7 mouse cellular contexts compared by ENCODE assay signal in the genomic region with DNA sequence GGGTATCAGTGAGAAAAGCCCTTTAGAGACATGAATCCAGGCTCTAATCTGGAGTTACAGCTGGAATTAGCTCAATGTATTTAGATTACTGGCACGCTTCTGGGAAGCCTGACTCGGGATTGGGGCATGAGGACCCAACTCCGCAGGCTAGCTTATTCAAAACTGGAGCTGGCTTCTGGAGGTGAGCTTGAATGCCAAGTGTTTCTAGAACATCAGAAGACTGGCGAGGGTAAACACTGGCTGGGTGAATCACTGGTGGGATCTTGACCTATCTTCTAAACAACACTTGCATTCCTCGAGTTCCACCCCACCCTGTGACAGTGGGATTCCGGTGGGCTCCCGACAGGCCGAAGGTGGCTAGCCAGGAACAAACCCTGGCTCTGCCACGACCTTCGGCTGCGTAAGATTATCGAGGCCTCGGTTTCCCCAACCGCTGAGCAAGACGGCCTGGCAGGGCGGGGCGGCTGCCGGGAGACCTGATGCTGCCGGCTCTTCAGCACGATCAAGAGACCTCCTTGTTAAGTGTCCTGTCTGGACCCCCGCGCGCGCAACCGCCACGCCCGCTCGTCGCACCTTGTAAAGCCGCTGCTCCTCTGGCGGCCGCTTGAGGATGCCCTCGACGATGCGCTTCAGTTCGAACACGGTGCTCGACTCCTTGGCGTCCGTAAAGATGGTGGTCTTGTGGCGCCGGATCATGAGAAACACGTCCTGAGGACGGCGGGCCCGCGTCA. TPM values are rescaled to one million over a fixed set of nuclear protein-coding genes. Genes with fewer than 3 reads are reported as not detected.
A peak's percentile ranks its signal among the peaks of the same experiment; 100 is the strongest.
DNase-seq lines count a peak whose midpoint lies in the region; ATAC-seq lines count a peak whose summit lies in the region.

No protein-coding gene starts in this region.

- under 1% methylated on average over 47 of the region's 47 CpGs for WGBS in forebrain, embryonic 15.5 days
- 1% methylated on average over 45 of the region's 47 CpGs for WGBS in hindbrain, embryonic 14.5 days

- H3K4me1 ChIP-seq in brown adipose tissue, adult 24 weeks (ENCODE audit: control insufficient read depth, insufficient read depth, insufficient read length, low read length), result peaks cover 4% of the 10 kb centered on the region; the same call in 1 of the 2 replicates
- peaks cover 21% of the 10 kb centered on the region for H3K4me1 ChIP-seq in forebrain, embryonic 15.5 days
- peaks cover 22% of the 10 kb centered on the region for H3K4me1 ChIP-seq in hindbrain, embryonic 14.5 days (replicated peaks; ENCODE audit: control insufficient read depth, insufficient read depth, low read length)

- H3K9ac ChIP-seq in forebrain, embryonic 15.5 days (replicated peaks), result peak overlapping the region; percentile 82
- H3K9ac ChIP-seq in hindbrain, embryonic 14.5 days, result peak overlapping the region; percentile 90

- peaks cover 36% of the 10 kb centered on the region for H3K36me3 ChIP-seq in forebrain, embryonic 15.5 days
- H3K36me3 ChIP-seq in hindbrain, embryonic 14.5 days (replicated peaks; ENCODE audit: control insufficient read depth, insufficient read depth), result peaks cover 42% of the 10 kb centered on the region

- no peaks in the 10 kb centered on the region for H3K9me3 ChIP-seq in forebrain, embryonic 15.5 days
- no peaks in the 10 kb centered on the region for H3K9me3 ChIP-seq in hindbrain, embryonic 14.5 days (ENCODE audit: control insufficient read depth, low read length)

- intact Hi-C loops in left cerebral cortex, postnatal 4 days (cut with DNase I), result no loop called here

- peak; percentile 75 for DNase-seq in MN1 (ENCODE audit: low spot score)
- DNase-seq in hindbrain, embryonic 14.5 days (ENCODE audit: low spot score), result peak; percentile 47
- peak; percentile 64 for DNase-seq in left cerebral cortex, postnatal 4 days
- DNase-seq in spleen, adult 12 weeks (ENCODE audit: low spot score), result peak; percentile 55

- H3K4me2 ChIP-seq in forebrain, embryonic 15.5 days (replicated peaks), result peak overlapping the region; percentile 61
- peak overlapping the region; percentile 79 for H3K4me2 ChIP-seq in hindbrain, embryonic 14.5 days (replicated peaks)

- peak; percentile 79 for ATAC-seq in forebrain, embryonic 15.5 days (replicated peaks)
- peak; percentile 80 for ATAC-seq in hindbrain, embryonic 14.5 days (ENCODE audit: low FRiP score)
- peak; percentile 52 for ATAC-seq in megakaryocyte-erythroid progenitor cell, adult 5-6 weeks (replicated peaks; ENCODE audit: low FRiP score, low TSS enrichment, poor library complexity, severe bottlenecking)

- H3K27ac ChIP-seq in brown adipose tissue, adult 24 weeks (replicated peaks; ENCODE audit: low read depth, low read length), result peak overlapping the region; percentile 23; the same call in 1 of the 2 replicates
- H3K27ac ChIP-seq in forebrain, embryonic 15.5 days (replicated peaks), result peak overlapping the region; percentile 97
- peak overlapping the region; percentile 96 for H3K27ac ChIP-seq in hindbrain, embryonic 14.5 days

- 0 out of 2 replicates have a peak, but pooled peaks cover 10% of the 10 kb centered on the region for H3K27me3 ChIP-seq in forebrain, embryonic 15.5 days
- H3K27me3 ChIP-seq in hindbrain, embryonic 14.5 days (ENCODE audit: control insufficient read depth, insufficient read depth, low read length), result peaks cover 6% of the 10 kb centered on the region; the same call in 1 of the 2 replicates

- H3K4me3 ChIP-seq in brown adipose tissue, adult 24 weeks (ENCODE audit: insufficient read depth, low read depth, low read length), result peak overlapping the region; percentile 97
- H3K4me3 ChIP-seq in forebrain, embryonic 15.5 days, result peak overlapping the region; percentile 90
- peak overlapping the region; percentile 89 for H3K4me3 ChIP-seq in hindbrain, embryonic 14.5 days (replicated peaks; ENCODE audit: low read length)

RNA-seq across cellular contexts. Expression of a gene that starts 0.5 kb away (rescaled TPM):
- 378 and 510 TPM in 2 replicates for polyA plus RNA-seq in brown adipose tissue, adult 24 weeks (2012; ENCODE audit: insufficient read depth, insufficient read length, missing spikeins)
- polyA plus RNA-seq in forebrain, embryonic 15.5 days (2015; fragmentation: Nextera tagmentation; extraction: Ambion mirVana), result 1,149 and 1,206 TPM in 2 replicates
- polyA plus RNA-seq in hindbrain, embryonic 14.5 days (2014; fragmentation: Nextera tagmentation; extraction: Ambion mirVana), result 1,176 and 1,404 TPM in 2 replicates
- 100 to 1,000 TPM; 435 to 447 TPM for total RNA-seq in left cerebral cortex, postnatal 4 days (2021)
- 466 and 512 TPM in 2 replicates for total RNA-seq in megakaryocyte-erythroid progenitor cell, adult 5-6 weeks (2014; fragmentation: Nextera tagmentation)
- 101 and 114 TPM in 2 replicates for total RNA-seq in megakaryocyte-erythroid progenitor cell, adult 5-6 weeks (2017)

RNA-seq across cellular contexts. Expression of a gene that starts 7.4 kb away (rescaled TPM):
- polyA plus RNA-seq in brown adipose tissue, adult 24 weeks (2012; ENCODE audit: insufficient read depth, insufficient read length, missing spikeins), result not detected in 2 replicates
- polyA plus RNA-seq in forebrain, embryonic 15.5 days (2015; fragmentation: Nextera tagmentation; extraction: Ambion mirVana), result not detected in 2 replicates
- polyA plus RNA-seq in hindbrain, embryonic 14.5 days (2014; fragmentation: Nextera tagmentation; extraction: Ambion mirVana), result not detected in 2 replicates
- total RNA-seq in left cerebral cortex, postnatal 4 days (2021), result under 1 TPM; 0.34 to 0.48 TPM
- not detected in 2 replicates for total RNA-seq in megakaryocyte-erythroid progenitor cell, adult 5-6 weeks (2014; fragmentation: Nextera tagmentation)
- total RNA-seq in megakaryocyte-erythroid progenitor cell, adult 5-6 weeks (2017), result not detected in 2 replicates

RNA-seq across cellular contexts. Expression of a gene that starts 15.2 kb away (rescaled TPM):
- not detected in 2 replicates for polyA plus RNA-seq in brown adipose tissue, adult 24 weeks (2012; ENCODE audit: insufficient read depth, insufficient read length, missing spikeins)
- polyA plus RNA-seq in forebrain, embryonic 15.5 days (2015; fragmentation: Nextera tagmentation; extraction: Ambion mirVana), result not detected in 2 replicates
- 0.16 TPM in 1 of 2 replicates, not detected in the other for polyA plus RNA-seq in hindbrain, embryonic 14.5 days (2014; fragmentation: Nextera tagmentation; extraction: Ambion mirVana)
- total RNA-seq in left cerebral cortex, postnatal 4 days (2021), result 1 to 10 TPM in 1 of 2 experiments, under 1 TPM in 1; 0.74 to 1.4 TPM
- total RNA-seq in megakaryocyte-erythroid progenitor cell, adult 5-6 weeks (2014; fragmentation: Nextera tagmentation), result not detected in 2 replicates
- total RNA-seq in megakaryocyte-erythroid progenitor cell, adult 5-6 weeks (2017), result not detected in 2 replicates

RNA-seq across cellular contexts. Expression of a gene that starts 15.5 kb away (rescaled TPM):
- polyA plus RNA-seq in brown adipose tissue, adult 24 weeks (2012; ENCODE audit: insufficient read depth, insufficient read length, missing spikeins), result not detected in 2 replicates
- 0.52 and 1.0 TPM in 2 replicates for polyA plus RNA-seq in forebrain, embryonic 15.5 days (2015; fragmentation: Nextera tagmentation; extraction: Ambion mirVana)
- 1.1 and 2.3 TPM in 2 replicates for polyA plus RNA-seq in hindbrain, embryonic 14.5 days (2014; fragmentation: Nextera tagmentation; extraction: Ambion mirVana)
- total RNA-seq in left cerebral cortex, postnatal 4 days (2021), result 1 to 10 TPM; 3.8 to 4.7 TPM
- not detected in 2 replicates for total RNA-seq in megakaryocyte-erythroid progenitor cell, adult 5-6 weeks (2014; fragmentation: Nextera tagmentation)
- total RNA-seq in megakaryocyte-erythroid progenitor cell, adult 5-6 weeks (2017), result 0.88 TPM in 1 of 2 replicates, not detected in the other

RNA-seq across cellular contexts. Expression of a gene that starts 38.1 kb away (rescaled TPM):
- 86.7 and 109 TPM in 2 replicates for polyA plus RNA-seq in brown adipose tissue, adult 24 weeks (2012; ENCODE audit: insufficient read depth, insufficient read length, missing spikeins)
- polyA plus RNA-seq in forebrain, embryonic 15.5 days (2015; fragmentation: Nextera tagmentation; extraction: Ambion mirVana), result 562 and 569 TPM in 2 replicates
- 390 and 455 TPM in 2 replicates for polyA plus RNA-seq in hindbrain, embryonic 14.5 days (2014; fragmentation: Nextera tagmentation; extraction: Ambion mirVana)
- 100 to 1,000 TPM; 518 to 552 TPM for total RNA-seq in left cerebral cortex, postnatal 4 days (2021)
- 699 and 735 TPM in 2 replicates for total RNA-seq in megakaryocyte-erythroid progenitor cell, adult 5-6 weeks (2014; fragmentation: Nextera tagmentation)
- 134 and 162 TPM in 2 replicates for total RNA-seq in megakaryocyte-erythroid progenitor cell, adult 5-6 weeks (2017)

Comparison
In these comparisons a context has a peak if more than half of its experiments do, and no peak if none do; other contexts are left out.
1. Peak in every context shown above with its lines: DNase-seq, ATAC-seq, H3K4me3 ChIP-seq and H3K27ac ChIP-seq.
2. H3K27ac ChIP-seq: peak in every context shown above with its lines; median percentile 97 in forebrain, embryonic 15.5 days; 96 in hindbrain, embryonic 14.5 days; 23 in brown adipose tissue, adult 24 weeks.